Mouse (Mus musculus) left cerebral cortex, postnatal 10 days (tissue): ENCODE measurements around the gene Parp3. TPM values are rescaled to one million over a fixed set of nuclear protein-coding genes. Genes with fewer than 3 reads are reported as not detected.

Source experiments
- DNase-seq, 2 experiments: peaks; one replicate each; pipeline ENCODE4 v3.0.0; 2021 to 2022; ENCODE audit warnings: low spot score in 2 of 2, mixed read lengths in 1 of 2; ENCODE audit errors: extremely low spot score in 1 of 2
- intact Hi-C: fragments of 180-260 bp; cut with DNase I; formaldehyde crosslinking; loops from one replicate; pipeline ENCODE4 v1.15.1; 2025
- total RNA-seq, 2 experiments: library from RNA; stranded (reverse); gene quantifications; 2 replicates each; pipeline ENCODE4 v1.2.3; 2021

Gene Parp3
- total RNA-seq, 2 experiments from 2014 or later = 2.5 to 3.2 TPM

DNA sequence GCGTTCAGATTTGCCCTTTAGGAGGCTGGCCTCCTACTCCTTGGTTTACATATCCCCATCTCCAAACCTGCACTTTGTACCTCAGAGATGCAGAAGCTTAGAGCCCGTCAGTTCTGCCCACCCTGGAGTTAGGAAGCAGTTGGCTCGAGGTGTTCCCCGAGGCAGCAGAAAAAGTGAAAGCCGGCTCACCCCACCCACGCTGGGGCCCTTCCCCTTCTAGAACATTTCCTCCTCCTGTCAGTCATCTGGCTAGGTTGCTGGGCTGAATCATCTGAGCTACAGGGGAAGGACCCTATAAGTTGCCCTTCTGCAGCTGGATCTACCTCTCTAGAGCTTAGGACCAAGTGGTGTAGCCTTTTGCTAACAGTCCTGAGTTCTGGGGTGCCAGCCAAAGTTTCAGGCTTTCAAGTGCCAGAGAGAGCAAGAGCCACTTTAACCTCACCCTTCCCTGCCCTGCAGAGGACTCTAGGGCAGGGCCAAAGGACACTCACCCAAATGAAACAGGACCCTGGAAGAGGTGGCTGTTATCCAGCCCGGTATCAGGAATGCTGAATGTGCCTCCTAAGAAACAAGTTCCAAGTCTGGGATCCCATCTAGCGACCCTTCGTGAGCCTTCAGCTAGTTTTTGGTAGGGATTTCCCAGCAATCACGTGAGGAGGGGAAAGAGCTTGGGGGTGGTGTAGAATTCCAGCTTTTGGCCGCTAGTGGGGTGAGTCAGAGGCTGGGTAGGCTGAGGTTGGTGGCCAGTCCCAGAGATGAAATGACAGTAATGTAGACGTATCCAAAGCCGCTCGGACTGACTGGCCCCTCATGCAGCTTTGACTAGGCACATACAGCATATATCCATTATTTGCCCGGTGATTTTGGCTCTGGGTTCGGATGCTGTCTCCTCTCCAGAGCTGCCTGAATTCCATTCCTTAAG, 486 bp downstream of the Parp3 start:
- peak in 1 of 2 experiments; percentile 61 for DNase-seq
- intact Hi-C loops = no loop called here

- intact Hi-C loops = no loop called here
- DNase-seq = peak in 1 of 2 experiments; percentile 38
Observed at GRCm38 (mm10) chr9:106475663-106476001, 1.1 kb downstream of the Parp3 start, which contains the start of gene Rrp9. TSS of gene Rrp9 (plus strand) at chr9:106475963.

DNA sequence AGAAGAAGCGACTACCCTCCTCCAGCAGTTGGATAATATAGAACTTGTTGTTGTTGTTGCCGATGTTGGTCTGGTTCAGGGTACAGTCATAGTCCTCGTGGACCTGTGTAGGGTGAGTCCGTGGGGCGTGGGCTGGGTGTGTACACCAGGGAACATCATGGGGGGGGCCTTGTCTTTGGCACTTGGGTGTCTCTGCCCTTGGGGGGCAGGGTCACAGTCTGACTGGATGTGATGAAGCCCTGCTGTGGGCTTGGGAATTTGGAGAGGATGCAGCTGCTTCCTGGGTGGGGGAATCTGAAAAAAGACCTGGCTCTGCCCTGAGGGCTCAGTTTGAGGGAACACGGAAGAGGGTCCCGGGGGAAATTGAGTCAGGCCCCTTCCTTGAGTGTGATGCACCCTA, 1.7 kb downstream of the Parp3 start:
- DNase-seq = peak in 1 of 2 experiments; percentile 70
- intact Hi-C loops = no loop called here

- DNase-seq = peak in 1 of 2 experiments; percentile 84
- intact Hi-C loops = no loop called here
Observed at GRCm38 (mm10) chr9:106474456-106474855, 2.3 kb downstream of the Parp3 start.

- DNase-seq = peak in 1 of 2 experiments; percentile 35
- intact Hi-C loops = no loop called here
Observed at GRCm38 (mm10) chr9:106473753-106474105, 3.0 kb downstream of the Parp3 start.

DNA sequence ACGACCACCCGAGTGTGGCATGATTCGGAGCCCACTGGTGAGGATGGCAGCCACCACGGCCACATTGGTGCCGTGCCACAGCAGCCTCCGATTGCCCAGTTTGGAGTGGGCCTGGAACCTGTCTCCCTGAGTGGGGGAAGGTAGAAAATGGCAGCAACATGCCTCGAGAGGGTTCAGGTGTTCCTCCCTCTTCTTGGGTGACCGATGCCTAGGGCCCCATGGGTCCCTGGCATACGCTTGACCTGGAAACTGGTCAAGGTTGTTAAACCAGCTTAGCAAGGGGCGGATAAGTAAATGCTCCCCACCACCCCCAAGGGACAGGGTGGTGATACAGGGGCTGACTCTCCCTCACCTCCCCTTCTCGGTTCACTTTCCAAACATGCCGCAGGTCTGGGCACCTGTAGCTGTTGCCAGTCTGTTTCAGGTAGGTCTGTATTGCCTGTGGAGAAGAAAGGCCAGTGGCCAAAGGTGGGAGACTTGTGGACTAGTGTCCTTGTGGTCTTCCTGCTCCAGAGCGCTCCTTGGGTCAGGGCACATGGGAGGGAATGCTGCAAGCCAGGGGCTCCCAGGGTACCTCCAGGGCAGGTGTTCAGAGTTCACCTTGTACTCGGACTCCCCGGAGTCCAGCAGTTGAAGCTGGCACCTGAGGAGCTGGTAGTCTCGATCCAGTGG, 3.5 kb downstream of the Parp3 start:
- intact Hi-C loops = no loop called here
- peak in 1 of 2 experiments; percentile 34 for DNase-seq

DNA sequence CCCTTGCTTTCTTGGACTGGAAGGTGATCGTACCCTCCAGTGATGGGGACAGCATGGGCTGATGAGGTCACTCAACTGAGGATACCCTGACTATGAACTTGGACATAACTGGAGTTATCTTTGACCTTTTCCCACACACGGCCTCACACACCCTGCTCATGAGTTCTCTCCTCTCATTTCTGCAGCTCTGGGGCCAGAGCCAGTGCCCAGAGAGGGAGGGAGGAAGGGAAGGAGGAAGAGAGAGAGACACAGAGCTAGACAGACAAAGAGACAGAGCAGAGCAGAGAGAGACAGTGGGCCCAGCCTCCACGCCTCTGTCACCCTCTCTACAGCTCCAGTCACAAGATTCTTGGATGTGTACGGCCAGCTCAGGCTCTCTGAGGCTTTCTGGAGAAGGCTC, 4.4 kb downstream of the Parp3 start:
- peak in 1 of 2 experiments; percentile 24 for DNase-seq
- intact Hi-C loops = no loop called here

- peak in 1 of 2 experiments; percentile 90 for DNase-seq
- intact Hi-C loops = no loop called here
Observed at GRCm38 (mm10) chr9:106471892-106472291, 4.9 kb downstream of the Parp3 start.

GRCm38 (mm10) chr9:106470991-106471750, 5.6 kb downstream of the Parp3 start:
- intact Hi-C loops = no loop called here
- DNase-seq = peak in 1 of 2 experiments; percentile 23

DNA sequence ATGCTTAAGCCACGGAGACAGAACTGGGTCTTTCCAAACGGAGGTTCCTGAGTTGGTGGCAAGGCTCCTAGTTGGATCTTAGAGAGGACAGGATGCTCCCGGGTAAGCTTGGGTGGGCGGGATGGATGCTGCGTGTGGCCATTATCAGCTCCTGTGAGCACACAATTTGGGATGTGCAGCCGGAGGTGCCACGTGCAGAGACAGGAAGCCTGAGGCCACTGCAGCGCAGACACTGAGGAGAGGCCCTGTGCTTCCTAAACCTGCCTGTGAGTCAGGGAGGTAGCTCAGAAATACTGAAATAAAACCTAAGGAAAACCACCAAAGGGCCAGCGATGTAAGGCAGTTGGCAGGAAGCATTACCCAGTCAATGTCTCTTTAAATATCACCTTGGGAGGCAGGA, 7.0 kb downstream of the Parp3 start:
- peak in 1 of 2 experiments; percentile 13 for DNase-seq
- intact Hi-C loops = no loop called here

DNA sequence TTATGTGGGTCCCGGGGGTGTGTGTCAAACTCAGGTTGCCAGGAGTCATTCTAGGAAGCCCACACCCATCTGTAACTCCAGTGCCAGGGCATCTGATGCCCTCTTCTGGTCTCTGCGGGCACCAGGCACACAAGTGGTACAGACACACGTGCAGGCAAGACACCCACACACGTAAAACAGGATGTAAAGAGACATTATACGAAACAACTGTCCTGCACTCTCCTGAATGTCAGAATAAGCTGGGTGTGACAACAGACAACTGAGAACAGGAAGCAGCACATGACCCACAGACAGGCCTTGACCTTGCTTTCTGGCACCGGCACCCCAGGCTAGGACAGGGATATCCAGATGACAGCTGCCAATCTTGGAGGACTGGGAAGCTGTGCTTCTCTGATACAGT, 7.4 kb downstream of the Parp3 start:
- DNase-seq = no peak

DNA sequence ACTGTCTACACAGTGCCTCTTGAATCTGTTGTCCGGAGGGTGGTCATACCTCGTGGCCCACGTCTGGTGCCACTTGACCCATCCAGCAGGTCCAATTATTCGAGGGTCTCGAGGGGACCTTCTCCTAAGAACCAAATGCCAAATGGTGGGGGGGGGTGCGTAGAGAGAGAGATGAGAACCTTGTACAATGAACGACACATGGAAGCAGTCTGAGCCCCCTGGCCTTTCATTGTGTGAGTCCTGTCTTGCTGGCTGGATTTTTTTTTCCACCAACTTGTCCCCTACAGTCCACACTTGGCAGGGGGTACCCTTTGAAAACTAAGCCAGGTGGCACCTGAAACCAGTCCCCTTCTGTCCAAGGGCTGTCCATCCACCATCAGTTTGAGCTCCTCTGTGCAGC, 9.0 kb downstream of the Parp3 start:
- DNase-seq = no peak
- intact Hi-C loops = no loop called here

More for the DNA sequence above, 7.4 kb downstream of the Parp3 start:
- intact Hi-C loops = no loop called here

DNA sequence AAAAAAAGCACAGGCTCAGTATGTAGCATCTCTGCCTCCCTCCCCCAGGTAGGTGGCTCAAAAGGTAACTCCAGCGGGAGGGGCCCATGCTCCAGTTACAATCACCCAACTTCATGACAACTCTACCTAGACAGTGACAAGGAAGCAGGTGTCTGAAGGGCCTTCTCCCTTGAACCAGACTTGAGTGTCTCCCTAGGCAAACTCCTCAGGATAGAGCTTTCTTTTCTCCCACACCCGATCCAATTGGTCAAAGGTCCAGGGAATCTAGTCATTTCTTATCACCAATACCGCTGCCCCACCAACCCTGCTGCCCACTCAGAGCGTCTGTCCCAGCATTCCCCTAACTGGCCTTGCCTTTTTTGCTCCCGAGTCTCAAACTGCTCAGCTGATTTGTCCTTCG, 10.0 kb downstream of the Parp3 start:
- DNase-seq = no peak
- intact Hi-C loops = no loop called here

DNA sequence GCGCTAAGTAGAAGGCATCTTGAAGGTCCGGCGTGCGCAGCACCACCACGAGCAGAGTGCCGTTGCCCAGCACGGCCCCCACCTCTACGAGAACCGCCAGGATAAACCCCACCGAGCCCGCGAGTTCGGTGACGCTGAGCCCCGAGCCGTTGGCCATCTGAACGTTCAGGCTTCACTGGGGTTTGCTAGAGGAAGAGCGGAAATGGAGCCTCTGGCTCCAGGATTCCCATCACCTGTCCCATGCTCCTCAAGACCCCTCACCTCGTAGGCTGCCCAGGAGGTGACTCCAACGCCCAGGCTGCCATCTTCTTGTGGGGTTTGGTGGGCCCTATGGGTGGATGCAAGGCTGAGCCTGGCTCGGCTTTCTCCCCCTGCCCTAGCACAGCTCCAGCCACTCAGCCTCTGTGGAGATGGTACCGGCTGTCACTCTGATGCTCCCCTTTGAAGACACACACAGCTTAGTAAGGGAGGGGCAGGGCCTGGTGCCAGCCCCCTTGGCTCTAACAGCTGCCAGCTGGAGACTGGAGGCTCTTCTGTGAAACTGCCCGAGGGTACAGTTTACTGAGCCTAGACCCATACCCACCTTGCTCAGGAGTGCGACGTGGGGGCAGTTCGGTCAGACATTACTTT, 11.1 kb downstream of the Parp3 start, which contains the start of gene Gpr62:
TSS of gene Gpr62 (minus strand) at position 368 of the 630 bp plus-strand sequence.
- intact Hi-C loops = no loop called here
- no peak for DNase-seq

- intact Hi-C loops = no loop called here
- peak; percentile 54 to 89 for DNase-seq
Observed at GRCm38 (mm10) chr9:106464751-106465541, 11.8 kb downstream of the Parp3 start.

- intact Hi-C loops = no loop called here
Observed at GRCm38 (mm10) chr9:106463122-106464063, 13.4 kb downstream of the Parp3 start.

DNA sequence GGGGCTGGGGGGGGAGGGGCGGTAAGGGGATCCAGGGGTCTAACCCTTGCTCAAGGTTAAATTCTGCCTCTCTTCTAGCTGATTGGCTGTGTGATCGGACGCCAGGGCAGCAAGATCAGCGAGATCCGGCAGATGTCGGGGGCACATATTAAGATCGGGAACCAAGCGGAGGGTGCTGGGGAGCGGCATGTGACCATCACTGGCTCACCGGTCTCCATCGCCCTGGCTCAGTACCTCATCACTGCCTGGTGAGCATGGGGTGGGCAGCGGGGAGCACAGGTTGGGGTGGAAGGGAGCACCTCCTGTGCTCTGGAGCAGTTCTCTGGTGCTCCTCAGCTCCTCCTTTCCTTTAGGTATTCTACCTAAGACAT, 14.3 kb downstream of the Parp3 start:
- intact Hi-C loops = no loop called here
- DNase-seq = no peak

More at GRCm38 (mm10) chr9:106463122-106464063, 13.4 kb downstream of the Parp3 start:
- no peak for DNase-seq
